Mouse (Mus musculus) embryonic facial prominence, embryonic 14.5 days (tissue): ENCODE measurements at regions not wholly inside any gene's neighbourhood (a gene's known extent, or its start where the extent isn't known, plus 50 kb on each side); places are given as distances from the start of the nearest gene placed in this dataset.

ENCODE experiments used
- ATAC-seq: fragments of 200-750 bp; cut with Nextera tagmentation; 2 replicates; pipeline ENCODE4 v1.8.0; 2017; ENCODE audit warnings: low read depth, moderate number of reproducible peaks, moderate TSS enrichment
- DNase-seq: peaks from one replicate; pipeline ENCODE4 v3.0.0-alpha.2; 2015; ENCODE audit warnings: low spot score
- H3K27ac ChIP-seq: fragments of 300-500 bp; sonication (generic); replicated peaks from 2 replicates; pipeline ENCODE4 v1.5.1; 2014; ENCODE audit warnings: low read depth, mild to moderate bottlenecking, low read length, moderate library complexity
- H3K27me3 ChIP-seq: fragments of 300-500 bp; sonication (generic); replicated peaks from 2 replicates; pipeline ENCODE4 v1.6.1; 2014; ENCODE audit warnings: low read length; ENCODE audit not compliant: control insufficient read depth, insufficient read depth
- H3K36me3 ChIP-seq: fragments of 300-500 bp; sonication (generic); 2 replicates; pipeline ENCODE4 v1.6.1; 2014; ENCODE audit warnings: low read length, mixed read lengths; ENCODE audit not compliant: control insufficient read depth, insufficient read depth
- H3K4me1 ChIP-seq: fragments of 300-500 bp; sonication (generic); 2 replicates; pipeline ENCODE4 v1.6.1; 2014; ENCODE audit warnings: antibody characterized with exemption, low read length; ENCODE audit not compliant: control insufficient read depth, insufficient read depth
- H3K4me2 ChIP-seq: fragments of 300-500 bp; sonication (generic); 2 replicates; pipeline ENCODE4 v1.6.1; 2014; ENCODE audit warnings: low read depth, mild to moderate bottlenecking, low read length, moderate library complexity, mixed read lengths
- H3K4me3 ChIP-seq: fragments of 300-500 bp; sonication (generic); 2 replicates; pipeline ENCODE4 v1.5.1; 2014; ENCODE audit warnings: low read depth, mild to moderate bottlenecking, low read length
- H3K9ac ChIP-seq: fragments of 300-500 bp; sonication (generic); 2 replicates; pipeline ENCODE4 v1.6.1; 2014; ENCODE audit warnings: low read depth, mild to moderate bottlenecking, low read length, moderate library complexity, mixed read lengths
- H3K9me3 ChIP-seq: fragments of 300-500 bp; sonication (generic); 2 replicates; pipeline ENCODE4 v1.6.1; 2016; ENCODE audit warnings: low read length; ENCODE audit not compliant: control insufficient read depth
- WGBS: fragments of 180-500 bp; shearing (Covaris S2); extraction: QIAGEN DNeasy Blood & Tissue Kit; methylation state at CpG from one replicate; pipeline ENCODE4 v1.1.7; 2014; 5-methylcytosine and 5-hydroxymethylcytosine counted together

- peak; percentile 82 for DNase-seq
- Histone ChIP-seq H3K27me3 (no peaks in the 10 kb centered on the region), H3K36me3 (no peaks in the 10 kb centered on the region), H3K4me3 (no peak overlapping the region), H3K9me3 (no peaks in the 10 kb centered on the region), H3K9ac (no peak overlapping the region), H3K4me1 (no peaks in the 10 kb centered on the region), H3K27ac (no peak overlapping the region), H3K4me2 (no peak overlapping the region)
- ATAC-seq, result no peak
- WGBS, result 27% methylated on average over 2 of the region's 2 CpGs
Measured at GRCm38 (mm10) chr10:35328319-35328862, 383.3 kb downstream of the Amd2 start.

GRCm38 (mm10) chr10:35298775-35299174 is 412.9 kb downstream of the Amd2 start:
- no peak for ATAC-seq

GRCm38 (mm10) chr10:35265066-35265465 is 446.6 kb downstream of the Amd2 start:
- Histone ChIP-seq H3K4me3 (no peak overlapping the region), H3K36me3 (no peaks in the 10 kb centered on the region), H3K9me3 (peaks cover 6% of the 10 kb centered on the region; the same call in 1 of the 2 replicates), H3K27me3 (no peaks in the 10 kb centered on the region), H3K4me1 (no peaks in the 10 kb centered on the region), H3K4me2 (no peak overlapping the region), H3K27ac (no peak overlapping the region), H3K9ac (no peak overlapping the region)
- ATAC-seq (no peak), DNase-seq (no peak)

More at GRCm38 (mm10) chr10:35298775-35299174, 412.9 kb downstream of the Amd2 start:
- H3K4me1 ChIP-seq, result no peaks in the 10 kb centered on the region
- no peak overlapping the region for H3K27ac ChIP-seq
- H3K4me2 ChIP-seq, result no peak overlapping the region
- no peaks in the 10 kb centered on the region for H3K27me3 ChIP-seq
- no peak for DNase-seq
- no peaks in the 10 kb centered on the region for H3K9me3 ChIP-seq
- no peak overlapping the region for H3K4me3 ChIP-seq
- no peaks in the 10 kb centered on the region for H3K36me3 ChIP-seq
- no peak overlapping the region for H3K9ac ChIP-seq

GRCm38 (mm10) chr10:35236431-35236830 is 475.3 kb downstream of the Amd2 start:
- Histone ChIP-seq H3K9ac (no peak overlapping the region), H3K9me3 (no peaks in the 10 kb centered on the region), H3K4me3 (no peak overlapping the region), H3K27ac (no peak overlapping the region), H3K4me2 (no peak overlapping the region), H3K27me3 (no peaks in the 10 kb centered on the region), H3K4me1 (no peaks in the 10 kb centered on the region), H3K36me3 (no peaks in the 10 kb centered on the region)
- DNase-seq (peak; percentile 8), ATAC-seq (no peak)
- WGBS, result 10% methylated on average over 1 of the region's 1 CpGs

- Histone ChIP-seq H3K4me1 (no peaks in the 10 kb centered on the region), H3K36me3 (no peaks in the 10 kb centered on the region), H3K4me2 (no peak overlapping the region), H3K9ac (no peak overlapping the region), H3K27ac (no peak overlapping the region), H3K4me3 (no peak overlapping the region), H3K27me3 (no peaks in the 10 kb centered on the region), H3K9me3 (no peaks in the 10 kb centered on the region)
- DNase-seq, result no peak
- WGBS, result 80% methylated on average over 2 of the region's 2 CpGs
- no peak for ATAC-seq
Measured at GRCm38 (mm10) chr10:35235260-35235659, 476.4 kb downstream of the Amd2 start.

GRCm38 (mm10) chr10:35229540-35229939 is 482.2 kb downstream of the Amd2 start:
- no peaks in the 10 kb centered on the region for H3K4me1 ChIP-seq
- 0 out of 2 replicates have a peak, but pooled peaks cover 7% of the 10 kb centered on the region for H3K9me3 ChIP-seq
- H3K27me3 ChIP-seq, result no peaks in the 10 kb centered on the region
- no peak overlapping the region for H3K4me3 ChIP-seq
- H3K27ac ChIP-seq, result no peak overlapping the region
- no peak overlapping the region for H3K4me2 ChIP-seq
- no peaks in the 10 kb centered on the region for H3K36me3 ChIP-seq
- no peak overlapping the region for H3K9ac ChIP-seq
- ATAC-seq, result no peak
- DNase-seq, result no peak
